Mouse (Mus musculus) liver, postnatal 0 days (tissue): ENCODE results near the gene Sft2d2.

ENCODE experiments used
- CTCF ChIP-seq: sonication (generic); IDR thresholded peaks from 2 replicates; pipeline ENCODE4 v1.5.1; 2016; ENCODE audit warnings: antibody characterized with exemption, low read depth
- EP300 ChIP-seq: IDR thresholded peaks from 2 replicates; pipeline ENCODE4 v1.6.1; 2016; ENCODE audit warnings: antibody characterized with exemption, low read depth, mild to moderate bottlenecking

DNA sequence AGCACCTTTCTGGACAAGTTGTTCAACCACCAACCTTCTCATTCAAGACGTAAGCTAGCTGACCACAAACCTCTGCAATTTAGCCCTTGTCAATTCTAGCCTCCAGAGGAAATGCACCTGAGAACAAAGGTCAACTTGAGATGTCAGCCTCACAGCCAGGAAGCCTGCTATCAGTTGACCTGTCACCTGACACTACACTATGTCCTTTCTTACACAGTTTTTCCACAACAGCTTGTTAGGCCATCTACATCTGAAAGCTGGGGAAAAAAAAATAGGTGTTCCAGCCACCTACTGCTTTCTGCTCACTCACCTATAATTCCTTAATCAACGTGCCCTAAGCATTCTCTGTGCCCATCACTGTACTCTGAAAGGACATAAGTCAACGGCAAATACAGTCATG, 10.1 kb downstream of the Sft2d2 start:
- TF ChIP-seq CTCF, result no peak
- no peak for TF ChIP-seq EP300
